Mouse (Mus musculus) lung, postnatal 36 days (tissue): ENCODE measurements at regions not wholly inside any gene's neighbourhood (a gene's known extent, or its start where the extent isn't known, plus 50 kb on each side); places are given as distances from the start of the nearest gene placed in this dataset.

Experiments
- DNase-seq: peaks from one replicate; pipeline ENCODE4 v3.0.0; 2022; ENCODE audit warnings: mixed read lengths

DNA sequence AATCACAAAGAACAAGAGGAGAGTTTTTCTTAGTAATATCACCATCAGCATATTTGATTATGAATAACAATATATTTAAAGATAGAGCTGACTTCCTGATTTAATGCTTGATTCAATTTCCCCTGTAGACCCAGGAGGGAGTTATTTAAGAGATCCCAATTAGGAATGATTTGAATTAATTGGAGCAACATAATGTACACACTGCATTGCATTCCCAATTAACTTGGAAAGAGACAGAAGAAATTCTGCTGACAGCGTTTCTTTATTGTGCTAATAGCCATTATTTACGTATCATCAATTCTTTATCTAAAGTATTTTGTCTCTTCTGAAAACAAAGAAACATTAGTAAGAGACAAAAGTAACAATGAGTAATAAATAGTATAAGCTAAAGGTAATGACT is 1491.2 kb upstream of the Cited2 start:
- DNase-seq: no peak

DNA sequence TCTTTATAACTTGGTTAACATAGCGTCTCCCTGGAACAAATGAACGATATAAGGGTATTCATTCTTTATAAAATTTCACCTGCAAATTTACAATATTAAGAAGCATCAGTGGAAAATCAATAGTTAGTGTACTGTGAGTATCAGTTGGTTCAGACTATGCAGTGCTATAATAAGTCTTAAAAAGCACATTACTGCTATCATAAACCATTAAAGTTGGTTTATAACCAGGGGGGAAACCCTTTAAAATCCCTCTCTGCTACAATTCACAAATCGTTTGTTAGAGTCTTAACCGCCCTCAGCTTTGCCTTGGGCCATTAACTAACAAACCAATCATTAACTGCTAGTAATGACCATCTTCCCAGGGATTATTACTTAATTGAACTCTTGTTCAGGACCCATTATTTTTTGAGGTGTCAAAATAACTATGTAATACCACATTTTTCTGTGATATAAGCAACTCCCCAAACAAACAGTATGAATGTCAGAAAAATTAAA is 1489.4 kb upstream of the Cited2 start:
- DNase-seq: no peak

DNA sequence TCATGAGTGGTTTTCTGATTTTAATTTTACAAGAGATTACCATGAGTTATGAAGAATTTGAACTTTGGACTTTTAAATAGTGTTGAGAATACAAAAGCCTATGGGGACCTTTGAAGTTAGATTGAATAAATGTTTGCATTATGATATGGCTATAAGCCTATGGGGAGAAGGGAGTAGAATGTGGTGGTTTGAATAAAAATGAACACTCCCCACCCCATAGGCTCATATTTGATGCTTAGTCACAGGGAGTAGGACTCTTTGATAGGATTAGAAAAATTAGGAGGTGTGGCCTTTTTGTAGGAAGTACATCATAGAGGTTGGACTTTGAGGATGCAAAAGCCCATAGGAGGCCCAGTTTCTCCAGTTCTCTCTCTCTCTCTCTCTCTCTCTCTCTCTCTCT is 1466.7 kb upstream of the Cited2 start:
- DNase-seq: no peak

DNA sequence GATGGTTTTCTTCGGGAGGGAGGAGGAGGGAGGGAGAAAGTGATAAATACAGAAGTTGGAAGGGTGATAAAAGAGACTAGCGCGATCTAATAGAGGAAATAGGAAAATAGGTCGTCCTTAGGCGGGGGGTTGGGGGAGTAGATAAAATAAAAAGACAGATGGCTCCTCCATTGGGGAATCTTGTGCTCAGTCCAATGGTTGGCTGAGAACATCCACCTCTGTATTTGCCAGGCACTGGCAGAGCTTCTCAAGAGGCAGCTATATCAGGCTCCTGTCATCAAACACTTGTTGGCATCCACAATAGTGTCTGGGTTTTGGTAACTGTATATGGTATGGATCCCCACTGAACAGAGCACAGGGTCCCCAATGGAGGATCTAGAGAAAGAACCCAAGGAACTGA is 1450.2 kb upstream of the Cited2 start:
- no peak for DNase-seq

DNA sequence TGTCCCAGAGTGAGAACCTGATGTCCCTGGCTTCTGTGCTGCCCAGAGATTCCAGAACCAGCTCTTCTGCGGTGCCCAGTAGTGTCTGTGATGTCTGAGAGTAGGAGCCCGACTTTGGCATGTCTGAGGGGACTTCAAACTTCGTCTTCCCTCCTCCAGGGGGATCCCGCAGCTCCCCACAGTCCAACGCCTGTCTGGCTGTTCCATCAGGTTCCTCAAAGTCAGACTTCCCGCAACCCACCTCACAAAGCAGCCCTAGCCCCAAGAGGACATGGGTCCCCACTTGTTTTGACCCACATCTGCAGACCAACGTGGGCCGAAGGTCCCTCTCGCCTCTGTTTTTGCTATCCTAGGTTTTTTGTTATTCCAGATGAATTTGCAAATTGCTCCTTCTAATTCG is 1406.0 kb upstream of the Cited2 start:
- no peak for DNase-seq

DNA sequence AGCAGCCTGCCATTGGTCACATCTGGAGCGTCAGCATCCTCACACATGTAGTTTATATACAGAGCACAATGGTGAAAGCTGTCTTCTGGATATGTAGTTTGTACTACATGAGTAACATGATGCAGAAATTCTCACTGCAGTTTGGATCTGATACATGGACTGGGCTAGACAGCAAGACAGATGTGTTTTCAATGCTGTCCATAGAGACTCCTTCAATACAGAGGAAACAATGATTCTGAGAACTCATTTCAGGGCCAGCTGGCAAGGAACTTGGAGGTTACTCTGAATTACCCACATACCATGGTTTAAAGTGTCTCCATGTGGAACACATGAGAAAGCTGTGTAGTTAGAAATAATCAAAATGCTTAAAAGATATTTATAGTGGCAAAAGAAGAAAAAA is 1385.5 kb upstream of the Cited2 start:
- DNase-seq: no peak

DNA sequence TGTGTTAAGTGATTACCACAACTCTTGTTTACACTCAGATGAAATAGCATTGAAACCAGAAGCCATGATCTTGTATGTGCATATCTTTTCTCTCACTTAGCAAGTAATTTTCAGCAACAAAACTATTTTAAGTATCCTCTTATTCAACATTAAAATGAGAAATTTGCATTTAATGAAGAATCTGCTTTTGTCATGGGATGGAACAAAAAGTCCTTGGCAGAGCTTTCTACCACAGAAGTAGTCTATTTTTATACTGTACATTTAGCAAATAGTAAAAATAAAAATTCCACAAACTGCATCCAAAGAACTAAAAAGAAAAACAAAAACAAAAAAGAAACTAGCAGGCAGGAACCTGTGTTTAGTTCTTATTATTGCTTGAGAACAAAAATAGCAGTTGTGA is 1381.5 kb upstream of the Cited2 start:
- DNase-seq: peak; percentile 15

DNA sequence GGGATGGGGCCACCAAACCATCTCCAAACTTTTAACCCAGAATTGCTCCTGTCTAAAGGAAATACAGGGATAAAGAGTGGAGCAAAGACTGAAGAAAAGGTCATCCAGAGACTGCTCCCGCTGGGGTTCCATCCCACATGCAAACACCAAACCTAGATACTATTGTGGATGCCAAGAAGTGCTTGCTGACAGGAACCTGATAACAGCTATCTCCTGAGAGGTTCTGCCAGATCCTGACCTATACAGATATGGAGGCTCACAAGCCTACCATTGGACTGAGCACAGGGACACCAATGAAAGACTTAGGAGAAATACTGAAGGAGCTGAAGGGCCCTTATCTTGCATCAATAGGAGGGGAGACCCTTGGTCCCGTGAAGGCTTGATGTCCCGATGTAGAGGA is 1359.0 kb upstream of the Cited2 start:
- no peak for DNase-seq
